Mouse (Mus musculus) R1 (cell line): Measurements from ENCODE around the gene Gm21996.
"Not testable (repeated sequence)": the region's sequence is repeated elsewhere in the genome, so short reads cannot be mapped to it uniquely, and the experiment has no call there.

Experiments used
- DNase-seq: peaks from one replicate; pipeline ENCODE4 v3.0.0-alpha.2; 2018; ENCODE audit warnings: low read depth, low spot score

The Gm21996 gene

GRCm38 (mm10) chrY:89745432-89745831 is at the start of gene Gm21996:
Gene Gm21996 (minus strand): TSS chrY:89745532.
- DNase-seq: not testable (repeated sequence)
